Mouse (Mus musculus) frontal cortex, postnatal 36 days (tissue): ENCODE results near the gene Slc5a2.

ENCODE experiments used
- DNase-seq, 2 experiments: peaks; one replicate each; pipeline ENCODE4 v3.0.0; 2022; ENCODE audit warnings: low spot score in 2 of 2

Slc5a2 gene

DNA sequence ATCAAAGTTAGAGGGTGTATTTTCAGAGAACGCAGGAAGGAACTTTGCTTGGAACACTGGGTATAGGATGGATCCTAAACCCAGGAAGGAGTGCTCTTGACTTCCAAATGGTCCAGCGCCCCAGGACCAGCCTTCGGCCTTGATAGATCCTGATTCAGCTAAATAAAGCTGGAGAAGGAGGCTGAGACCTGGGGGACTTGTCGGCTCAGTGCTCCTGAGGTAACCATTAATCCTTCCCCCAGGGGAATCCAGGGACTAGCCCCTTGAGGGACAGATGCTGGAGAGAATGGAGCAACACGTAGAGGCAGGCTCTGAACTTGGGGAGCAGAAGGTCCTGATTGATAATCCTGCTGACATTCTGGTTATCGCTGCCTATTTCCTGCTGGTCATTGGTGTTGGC, at the start of gene Slc5a2:
Slc5a2 (plus strand) TSS at position 247 of the 400 bp plus-strand sequence.
- DNase-seq: no peak

DNA sequence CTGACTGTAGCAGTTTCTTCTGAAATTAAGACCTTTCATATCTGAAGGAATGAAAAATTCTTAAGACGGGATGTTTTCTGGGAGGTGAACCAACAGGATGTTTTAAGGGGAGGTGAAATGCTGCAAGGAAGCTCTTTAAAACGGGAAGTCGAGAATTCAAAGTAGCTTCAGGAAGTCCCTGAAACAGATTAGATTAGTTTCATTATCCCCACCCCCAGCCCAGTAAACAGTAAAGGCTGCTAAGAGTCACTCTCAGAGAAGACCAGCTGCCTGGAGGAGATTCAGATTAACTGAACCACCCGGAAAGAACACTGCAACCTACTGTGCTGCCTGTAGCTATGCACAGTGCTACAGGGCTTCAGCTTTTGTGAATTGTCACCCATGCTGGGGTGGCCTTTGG, 45.5 kb upstream of the Slc5a2 start:
- no peak for DNase-seq

DNA sequence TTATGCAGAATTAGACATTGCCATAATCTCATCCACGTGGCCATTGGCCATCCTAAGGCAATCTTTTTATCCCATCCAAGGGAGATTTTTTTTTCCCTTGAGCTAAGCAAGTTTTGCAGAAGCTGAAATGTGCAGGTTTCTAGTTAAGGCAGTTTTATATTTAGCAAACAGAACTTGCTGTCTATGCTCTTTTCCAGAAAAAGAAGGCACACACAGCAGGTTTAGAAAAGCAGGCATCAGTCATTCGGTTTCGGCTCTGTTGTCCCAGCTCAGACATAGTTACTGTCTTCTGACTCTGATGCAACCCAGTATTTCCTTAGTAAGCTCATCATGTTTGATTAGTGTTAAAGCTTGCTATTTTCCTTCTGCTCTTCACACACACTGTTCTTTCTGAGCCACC, 44.5 kb upstream of the Slc5a2 start:
- peak in 1 of 2 experiments; percentile 31 for DNase-seq

DNA sequence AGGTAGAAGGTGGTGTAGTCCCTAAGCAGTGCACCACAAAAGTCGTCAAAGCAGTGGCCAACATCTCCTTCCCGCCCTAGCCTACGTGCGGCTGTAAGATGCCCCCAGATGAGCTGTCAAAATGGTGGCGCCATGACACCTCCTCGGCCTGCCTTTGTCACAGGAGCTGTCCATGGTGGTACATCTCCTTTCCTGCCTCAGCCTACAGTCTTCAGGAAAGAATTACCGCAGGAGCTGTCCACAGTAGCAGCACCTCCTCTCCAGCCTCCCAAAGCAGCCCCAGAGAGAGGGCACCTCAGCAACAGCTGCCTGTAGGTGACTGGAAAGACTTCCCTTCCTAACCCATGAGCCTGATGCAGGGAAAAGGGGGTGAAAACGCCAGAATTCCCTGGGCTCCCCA, 33.7 kb upstream of the Slc5a2 start:
- DNase-seq: no peak

DNA sequence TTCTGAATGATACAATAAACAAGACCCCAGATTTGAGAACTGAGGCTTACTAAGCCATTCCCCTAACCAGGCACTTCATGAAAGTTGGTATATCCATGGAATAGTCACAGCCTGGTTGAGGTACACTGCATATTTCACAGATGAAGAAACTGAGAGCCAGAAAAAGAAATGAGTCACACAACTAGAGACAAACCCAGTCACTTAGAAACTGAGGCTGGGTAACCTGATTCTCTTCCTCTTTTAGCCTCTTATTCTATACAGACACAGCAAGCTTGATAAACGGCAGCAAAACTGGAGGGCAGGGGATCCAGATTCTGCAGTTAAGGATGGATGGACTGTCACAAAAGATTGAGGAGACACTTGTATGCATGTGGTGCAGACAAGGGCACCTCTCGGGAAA, 30.7 kb upstream of the Slc5a2 start:
- no peak for DNase-seq

DNA sequence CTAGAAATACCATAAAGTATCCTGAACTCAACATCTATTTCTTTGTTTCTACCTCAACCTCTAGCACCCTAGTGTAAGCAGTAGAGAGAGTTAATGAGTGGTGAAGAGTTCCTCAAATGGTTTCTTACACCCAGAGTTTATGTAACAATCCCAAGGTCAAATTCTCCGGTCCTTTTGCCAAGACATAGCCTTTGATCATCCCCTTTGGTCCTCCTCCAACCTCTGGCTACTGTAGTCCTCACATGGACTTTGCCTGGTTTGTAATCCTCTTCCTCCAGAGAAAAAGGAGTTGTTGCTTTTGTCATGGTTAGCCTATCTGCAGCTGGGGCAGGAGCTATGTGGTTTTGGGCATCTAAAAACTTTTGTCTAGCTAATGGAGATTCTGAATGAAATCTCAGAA, 30.0 kb upstream of the Slc5a2 start:
- DNase-seq: no peak

DNA sequence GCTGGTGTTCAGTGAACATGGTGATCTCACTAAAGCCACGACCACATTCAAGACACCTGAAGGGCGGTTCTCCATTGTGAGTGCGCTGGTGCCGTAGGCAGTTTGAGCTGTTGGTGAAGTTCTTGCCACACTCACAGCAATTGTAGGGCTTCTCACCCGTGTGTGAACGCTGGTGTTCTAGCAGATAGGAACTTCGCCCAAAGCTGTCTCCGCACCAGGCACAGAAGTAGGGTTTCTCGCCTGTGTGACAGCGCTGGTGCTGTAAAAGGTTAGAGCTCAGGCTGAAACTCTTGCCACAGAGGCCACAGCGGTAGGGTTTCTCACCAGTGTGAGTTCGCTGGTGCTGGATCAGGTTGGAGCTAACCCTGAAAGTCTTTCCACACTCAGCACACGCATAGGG, 29.0 kb upstream of the Slc5a2 start:
- DNase-seq: no peak

DNA sequence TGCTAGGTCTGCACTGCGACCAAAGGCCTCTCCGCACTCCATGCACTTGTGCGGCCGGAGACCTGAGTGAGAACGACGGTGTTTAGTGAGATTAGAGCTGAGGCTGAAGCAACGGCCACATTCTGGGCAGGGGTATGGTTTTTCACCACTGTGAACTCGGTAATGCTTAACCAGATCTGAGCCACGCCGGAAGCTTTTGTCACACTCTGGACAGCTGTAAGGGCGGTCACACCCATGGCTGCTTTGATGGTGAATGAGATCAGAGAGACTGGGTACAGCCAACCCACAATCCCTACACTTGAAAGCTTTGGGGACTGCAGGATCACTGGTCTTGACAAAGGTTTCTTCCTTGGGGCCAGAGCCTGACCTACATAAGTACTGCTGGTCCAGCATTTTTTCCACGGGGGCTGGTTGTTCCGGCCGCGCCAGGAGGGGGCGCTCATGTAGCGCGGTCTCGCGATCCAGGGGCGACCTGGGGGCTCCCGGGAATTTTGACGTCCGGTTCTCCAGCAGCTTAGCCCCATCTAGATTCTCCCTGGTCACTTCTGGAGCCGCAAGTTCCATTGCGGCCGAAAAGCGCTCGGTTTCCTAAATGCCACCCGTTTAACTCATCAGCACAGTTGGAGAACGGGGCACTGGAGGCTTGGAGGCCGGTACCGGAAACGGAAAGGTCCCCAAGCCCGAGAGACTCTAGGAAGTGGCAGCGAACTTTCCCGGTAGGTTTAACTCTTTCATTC, 28.4 kb upstream of the Slc5a2 start, which contains the start of gene Armc5:
Armc5 (plus strand) TSS at position 487 of the 737 bp plus-strand sequence.
- DNase-seq: peak; percentile 84 to 88

DNA sequence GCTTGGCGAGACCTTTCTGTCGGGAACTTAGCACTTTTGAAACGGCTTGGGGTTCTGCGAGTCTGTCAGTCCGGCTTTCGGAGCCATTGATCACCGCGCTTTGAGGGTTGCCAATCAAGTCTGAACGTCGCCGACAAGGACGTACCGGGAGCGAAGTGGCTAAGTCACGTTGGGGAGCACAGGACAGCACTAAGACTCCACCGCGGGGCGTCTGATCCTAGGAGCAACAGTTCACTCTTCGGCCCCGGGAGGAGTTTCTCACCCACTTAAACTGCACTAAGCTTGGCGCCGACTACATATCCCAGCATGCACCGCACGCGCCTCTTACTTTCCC, 27.9 kb upstream of the Slc5a2 start:
- DNase-seq: no peak

DNA sequence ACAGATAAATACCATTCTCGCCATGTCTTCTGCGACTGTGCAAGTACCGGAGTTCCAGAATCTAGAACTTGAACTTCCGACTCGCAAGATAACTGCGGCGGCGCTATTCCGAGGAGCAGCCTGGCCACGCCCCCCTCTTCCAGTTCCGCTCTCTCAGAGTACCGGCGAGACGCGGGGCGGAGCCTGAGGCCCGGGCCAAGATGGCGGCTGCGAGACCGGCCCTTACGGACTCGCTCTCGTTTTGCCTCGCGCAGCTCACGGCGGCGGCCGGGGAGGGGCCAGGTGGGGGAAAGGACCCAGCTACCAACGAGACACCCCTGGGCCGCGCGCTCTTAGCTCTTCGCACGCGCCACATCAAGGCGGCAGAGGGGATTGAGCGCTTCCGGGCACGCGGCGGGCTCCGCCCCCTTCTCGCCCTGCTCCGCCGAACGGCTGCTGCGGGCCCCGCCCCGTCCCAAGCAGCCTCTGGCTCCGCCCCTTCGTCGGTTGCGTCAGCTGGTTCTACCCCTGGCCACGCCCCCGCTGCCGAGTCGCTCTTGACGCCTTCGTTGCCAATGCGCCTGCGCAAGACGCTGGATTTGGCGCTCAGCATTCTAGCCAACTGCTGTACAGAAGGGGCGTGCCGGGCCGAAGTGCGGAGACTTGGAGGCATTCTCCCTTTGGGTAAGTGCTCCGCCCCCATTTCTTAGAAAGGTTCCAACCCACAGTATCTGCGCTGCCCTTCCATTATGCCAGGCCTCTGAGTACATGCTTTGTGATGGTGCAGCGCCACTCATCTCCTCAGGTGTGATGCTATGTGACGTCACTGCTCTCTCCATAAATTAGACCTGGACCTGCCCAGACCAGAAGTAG, 27.3 kb upstream of the Slc5a2 start, which contains the start of gene 9130023H24Rik:
9130023H24Rik (minus strand) TSS at position 105 of the 852 bp plus-strand sequence.
- peak; percentile 99 for DNase-seq

DNA sequence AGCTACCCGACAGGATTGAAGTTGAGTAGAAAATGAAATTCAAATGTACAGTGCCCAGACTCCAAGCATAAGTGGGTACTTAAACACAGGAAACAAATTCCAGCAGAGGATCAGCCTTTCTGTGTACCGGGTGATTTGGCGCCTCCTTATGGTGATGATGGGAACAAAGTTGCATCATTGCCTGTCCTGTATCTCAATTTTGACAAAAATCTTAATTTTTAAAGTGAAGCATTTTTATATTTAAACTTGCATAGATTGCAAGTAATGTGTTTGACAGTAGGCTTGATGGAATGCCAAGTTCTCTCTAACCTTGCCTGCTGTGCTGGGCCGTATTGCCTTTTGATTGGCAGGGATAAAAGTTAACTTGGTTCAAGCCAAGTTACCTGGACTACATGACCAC, 26.5 kb upstream of the Slc5a2 start:
- no peak for DNase-seq

DNA sequence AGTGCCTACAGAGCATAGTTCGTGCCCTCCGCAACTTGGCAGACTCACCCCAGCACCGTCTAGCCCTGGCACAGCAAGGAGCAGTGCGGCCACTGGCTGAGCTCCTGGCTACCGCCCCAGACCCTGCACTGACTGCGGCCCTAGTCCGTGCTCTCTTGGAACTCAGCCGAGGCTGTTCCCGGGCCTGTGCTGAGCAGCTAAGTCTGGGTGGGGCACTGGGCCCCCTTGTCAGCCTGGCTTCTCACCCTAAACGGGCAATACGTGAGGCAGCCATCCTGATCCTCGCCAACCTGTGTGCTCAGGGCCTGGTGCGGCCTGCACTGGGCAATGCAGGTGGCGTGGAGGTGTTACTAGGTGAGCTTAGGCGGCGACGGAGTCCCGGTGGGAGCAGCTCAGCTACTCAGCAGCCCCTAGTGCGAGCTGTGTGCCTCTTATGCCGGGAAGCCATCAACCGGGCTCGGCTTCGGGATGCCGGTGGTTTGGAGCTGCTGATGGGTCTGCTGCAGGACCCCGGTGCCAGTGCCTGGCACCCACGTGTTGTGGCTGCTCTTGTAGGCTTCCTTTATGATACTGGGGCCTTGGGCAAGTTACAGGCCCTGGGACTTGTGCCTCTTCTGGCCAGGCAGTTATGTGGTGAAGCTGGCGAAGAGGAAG, 25.2 kb upstream of the Slc5a2 start:
- no peak for DNase-seq

DNA sequence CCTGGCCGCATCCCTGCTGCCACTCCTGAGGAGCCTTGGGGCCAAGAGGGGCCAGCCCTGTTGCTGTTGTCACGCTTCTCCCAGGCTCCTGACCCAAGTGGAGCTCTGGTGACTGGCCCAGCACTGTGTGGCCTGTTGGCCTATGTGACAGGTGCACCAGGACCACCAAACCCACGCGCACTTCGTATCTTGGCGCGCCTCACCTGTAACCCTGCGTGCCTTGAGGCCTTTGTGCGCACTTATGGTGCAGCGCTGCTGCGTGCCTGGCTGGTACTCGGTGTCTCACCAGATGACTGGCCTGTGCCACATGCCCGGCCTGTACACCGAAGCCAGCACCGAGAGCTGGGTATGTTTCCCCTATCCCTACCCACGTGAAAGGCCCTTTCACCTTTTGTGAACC, 23.1 kb upstream of the Slc5a2 start:
- DNase-seq: no peak

DNA sequence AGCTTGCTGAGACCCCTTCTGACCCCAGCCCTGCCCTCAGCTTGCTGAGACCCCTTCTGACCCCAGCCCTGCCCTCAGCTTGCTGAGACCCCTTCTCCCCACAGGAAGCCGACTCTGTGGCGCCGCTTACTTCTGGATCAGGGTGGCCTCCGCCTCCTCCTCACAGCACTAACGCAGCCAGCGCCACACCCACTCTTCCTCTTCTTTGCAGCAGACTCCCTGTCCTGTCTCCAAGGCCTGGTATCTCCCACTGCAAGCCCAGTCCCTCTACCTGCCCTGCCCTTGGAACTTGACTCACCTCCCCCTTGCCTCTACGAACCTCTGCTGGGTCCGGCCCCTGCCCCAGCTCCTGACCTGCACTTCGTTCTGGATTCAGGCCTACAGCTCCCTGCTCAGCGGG, 21.5 kb upstream of the Slc5a2 start:
- DNase-seq: no peak

DNA sequence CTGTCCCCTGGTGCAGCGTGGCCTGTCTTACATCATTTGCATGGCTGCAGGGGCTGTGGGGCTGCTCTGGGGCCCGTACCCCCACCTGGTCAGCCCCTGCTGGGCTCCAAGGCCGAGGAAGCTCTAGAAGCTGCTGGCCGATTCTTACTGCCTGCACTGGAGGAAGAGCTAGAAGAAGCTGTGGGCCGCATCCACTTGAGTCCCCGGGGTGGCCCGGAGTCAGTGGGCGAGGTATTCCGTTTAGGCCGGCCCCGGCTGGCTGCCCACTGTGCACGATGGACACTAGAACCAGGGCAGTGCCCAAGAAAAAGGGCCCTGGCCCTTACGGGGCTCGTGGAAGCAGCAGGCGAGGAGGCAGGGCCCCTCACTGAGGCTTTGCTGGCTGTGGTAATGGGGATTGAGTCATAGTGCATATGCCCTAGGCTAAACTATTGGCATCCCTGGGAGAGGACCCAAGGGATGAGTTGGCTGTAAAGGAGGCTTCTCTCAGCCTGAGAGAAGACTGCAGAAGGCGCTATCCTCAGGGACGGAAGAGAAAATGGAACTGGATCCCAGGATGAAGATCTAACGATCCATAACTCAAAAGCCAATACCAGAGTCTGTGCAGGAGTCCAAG, 20.9 kb upstream of the Slc5a2 start:
- no peak for DNase-seq

DNA sequence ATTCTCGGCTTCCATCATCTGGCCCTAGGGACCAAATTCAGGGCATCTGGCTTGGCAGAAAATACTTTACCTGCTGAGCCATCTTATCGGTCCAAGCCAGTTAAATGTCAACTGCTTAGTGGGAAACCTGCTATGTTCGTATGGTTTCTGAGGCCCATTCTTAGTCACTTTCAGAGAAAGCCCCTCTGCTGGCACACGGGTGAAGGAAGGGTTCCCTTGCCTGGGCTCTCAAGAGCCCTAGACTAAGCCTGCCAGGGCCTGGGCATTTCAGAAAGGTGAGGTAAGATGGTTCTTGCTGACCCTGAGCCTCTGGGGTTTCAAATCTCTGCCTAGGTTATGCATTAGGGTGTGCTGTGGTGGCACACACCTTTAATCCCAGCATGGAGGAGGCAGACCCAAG, 19.9 kb upstream of the Slc5a2 start:
- no peak for DNase-seq

DNA sequence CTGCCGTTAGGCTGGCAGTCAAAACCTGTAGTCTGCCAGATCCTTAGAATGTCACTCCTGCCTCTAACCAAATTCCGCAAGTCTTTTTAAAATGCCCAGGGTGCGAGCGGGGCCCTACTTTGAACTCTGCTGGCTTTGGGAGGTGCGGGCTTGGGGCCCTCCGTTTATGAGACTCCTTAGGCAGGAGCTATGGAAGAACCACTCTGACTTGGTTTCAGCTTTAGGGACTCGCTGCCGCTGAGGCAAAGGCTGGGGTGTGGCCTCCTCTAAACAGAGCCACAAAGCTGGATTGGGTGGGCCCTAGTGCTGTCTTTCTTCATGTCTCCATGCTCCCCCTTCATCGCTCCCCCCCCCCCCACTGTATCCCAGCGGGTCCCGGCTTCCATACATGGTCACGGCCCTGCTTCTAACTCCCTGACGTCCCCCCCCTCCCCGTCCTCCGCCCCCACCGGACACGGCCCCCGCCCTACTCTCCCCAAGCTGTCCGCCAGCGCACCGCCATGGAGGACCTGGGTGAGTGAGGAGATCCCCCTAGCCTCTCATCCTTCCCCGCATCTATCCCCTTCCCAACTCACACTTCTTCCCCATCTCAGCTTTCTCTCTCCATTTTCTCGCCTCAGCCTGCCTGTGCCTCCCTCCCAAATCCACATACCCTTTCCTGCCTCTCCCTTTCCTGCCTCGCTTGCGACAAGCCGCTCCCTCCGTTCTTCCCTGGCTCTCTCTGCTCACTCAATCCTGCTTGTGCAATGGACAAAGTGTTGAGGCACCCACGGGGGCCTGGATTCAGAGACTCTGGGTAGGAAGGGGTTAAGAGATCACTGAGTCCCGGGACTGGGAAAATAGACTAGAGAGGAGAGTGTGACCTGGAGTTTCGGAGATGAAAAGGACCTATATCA, 18.7 kb upstream of the Slc5a2 start, which contains the start of gene Tgfb1i1:
Tgfb1i1 (plus strand) TSS at position 317 of the 896 bp plus-strand sequence.
- DNase-seq: peak; percentile 62 to 65

DNA sequence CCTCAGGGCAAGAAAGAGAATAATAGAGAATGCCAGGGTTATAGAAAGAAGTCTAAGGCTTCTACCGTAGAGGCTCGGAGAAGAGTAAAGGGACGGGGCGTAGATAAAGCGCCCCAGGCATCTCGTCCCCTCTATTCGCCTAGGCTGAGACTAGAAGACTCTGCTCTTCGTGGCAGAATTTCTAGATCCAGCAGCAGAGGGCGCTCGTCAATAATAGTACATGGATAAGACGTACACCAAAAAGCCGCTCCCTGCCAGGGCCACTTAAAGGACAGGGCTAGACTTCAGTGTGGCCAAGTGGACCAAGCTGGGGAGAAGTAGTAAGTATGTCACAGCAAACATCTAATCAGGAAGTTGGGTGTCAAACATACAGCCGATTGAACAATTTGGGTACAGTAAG, 18.0 kb upstream of the Slc5a2 start:
- peak; percentile 83 to 91 for DNase-seq

DNA sequence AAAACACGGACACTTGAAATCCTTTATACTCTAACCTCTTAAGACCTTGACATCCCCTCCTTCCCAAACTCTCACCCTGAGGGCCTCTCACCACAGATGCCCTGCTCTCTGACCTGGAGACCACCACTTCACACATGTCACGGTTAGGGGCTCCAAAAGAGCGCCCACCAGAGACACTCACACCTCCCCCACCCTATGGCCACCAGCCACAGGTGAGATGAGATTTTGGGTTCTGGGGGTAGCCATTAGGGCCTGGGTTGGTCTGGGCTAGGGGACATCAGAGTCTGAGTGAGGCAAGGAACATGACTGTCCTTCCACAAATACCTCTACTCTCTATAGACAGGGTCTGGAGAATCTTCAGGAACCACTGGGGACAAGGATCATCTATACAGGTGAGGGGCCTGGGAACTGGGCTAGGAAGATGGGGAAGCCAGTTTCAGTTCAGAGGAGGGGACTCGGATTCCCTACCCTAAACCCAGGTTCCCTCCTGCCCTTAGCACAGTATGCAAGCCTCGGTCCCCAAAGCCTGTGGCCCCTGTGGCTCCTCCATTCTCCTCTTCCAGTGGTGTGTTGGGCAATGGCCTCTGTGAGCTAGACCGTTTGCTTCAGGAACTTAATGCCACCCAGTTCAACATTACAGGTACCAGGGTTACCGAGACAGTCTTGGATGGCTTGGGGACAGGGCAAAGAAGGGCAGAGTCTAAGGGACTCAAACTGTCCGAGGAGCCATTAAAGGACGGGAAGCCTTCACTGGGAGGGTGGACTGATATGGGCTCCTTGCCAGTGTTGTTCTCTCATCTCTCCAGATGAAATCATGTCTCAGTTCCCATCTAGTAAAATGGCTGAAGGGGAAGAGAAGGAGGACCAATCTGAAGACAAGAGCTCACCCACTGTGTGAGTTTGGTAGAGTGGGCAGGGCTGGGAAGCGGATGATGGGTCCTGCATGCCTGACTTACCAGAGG, 17.1 kb upstream of the Slc5a2 start:
- DNase-seq: no peak

DNA sequence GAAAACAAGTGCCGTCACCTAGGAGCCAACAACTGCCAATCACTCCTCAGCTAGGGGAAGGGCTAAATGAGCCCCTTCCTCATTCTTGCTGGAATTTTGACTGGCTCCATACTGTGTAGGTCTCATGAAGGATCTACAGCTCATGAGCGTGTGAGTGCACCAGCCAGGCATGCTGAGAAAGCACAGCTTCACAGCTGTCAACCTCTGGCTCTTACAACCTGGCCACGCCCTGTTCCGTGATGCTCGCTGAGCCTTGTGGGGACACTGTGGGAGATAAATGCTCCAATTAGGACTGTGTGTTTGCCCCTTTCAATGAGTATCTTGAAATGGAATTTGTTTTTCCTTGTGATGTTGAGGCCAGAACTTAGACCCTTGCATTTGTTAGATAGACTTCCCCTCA, 15.5 kb upstream of the Slc5a2 start:
- no peak for DNase-seq
